Mouse (Mus musculus) adrenal gland, adult (tissue): ENCODE results near the gene Rab4b.

ENCODE experiments used
- DNase-seq, 2 experiments: peaks; one replicate each; pipeline ENCODE4 v3.0.0; 2022 to 2023; ENCODE audit warnings: low spot score in 1 of 2; ENCODE audit not compliant: inconsistent age in 2 of 2

Gene Rab4b

GRCm38 (mm10) chr7:27161744-27162143, 17.0 kb downstream of the Rab4b start:
- DNase-seq = peak; percentile 68 to 84

GRCm38 (mm10) chr7:27160921-27161320, 17.8 kb downstream of the Rab4b start:
- peak in 1 of 2 experiments; percentile 50 for DNase-seq

- peak; percentile 88 to 95 for DNase-seq
These were observed 18.8 kb downstream of the Rab4b start for GRCm38 (mm10) chr7:27159882-27160281.

- no peak for DNase-seq
These were observed 19.4 kb downstream of the Rab4b start for GRCm38 (mm10) chr7:27159256-27159655.

- peak in 1 of 2 experiments; percentile 28 for DNase-seq
These were observed 20.5 kb downstream of the Rab4b start for GRCm38 (mm10) chr7:27158171-27158570.

GRCm38 (mm10) chr7:27156005-27156404, 22.7 kb downstream of the Rab4b start:
- DNase-seq = peak in 1 of 2 experiments; percentile 17

GRCm38 (mm10) chr7:27153205-27153764, 25.4 kb downstream of the Rab4b start, which contains the start of gene Cyp2t4:
Gene Cyp2t4 (plus strand): TSS chr7:27153714.
- peak in 1 of 2 experiments; percentile 54 for DNase-seq

- DNase-seq = no peak
These were observed 42.2 kb downstream of the Rab4b start for GRCm38 (mm10) chr7:27136410-27136996.

- DNase-seq = no peak
These were observed 44.9 kb downstream of the Rab4b start for GRCm38 (mm10) chr7:27133757-27134156.

- peak in 1 of 2 experiments; percentile 61 for DNase-seq
These were observed 45.5 kb downstream of the Rab4b start for GRCm38 (mm10) chr7:27133156-27133555.

GRCm38 (mm10) chr7:27132588-27132987, 46.1 kb downstream of the Rab4b start:
- peak; percentile 45 to 84 for DNase-seq

GRCm38 (mm10) chr7:27131387-27131786, 47.3 kb downstream of the Rab4b start:
- no peak for DNase-seq

- DNase-seq = peak in 1 of 2 experiments; percentile 61
These were observed 48.0 kb downstream of the Rab4b start for GRCm38 (mm10) chr7:27130521-27131370.

GRCm38 (mm10) chr7:27129811-27130210, 48.9 kb downstream of the Rab4b start:
- no peak for DNase-seq

GRCm38 (mm10) chr7:27128946-27129345, 49.8 kb downstream of the Rab4b start:
- no peak for DNase-seq

- peak; percentile 43 to 80 for DNase-seq
These were observed 50.5 kb downstream of the Rab4b start for GRCm38 (mm10) chr7:27128162-27128561.

GRCm38 (mm10) chr7:27124969-27125368, 53.7 kb downstream of the Rab4b start:
- no peak for DNase-seq

- no peak for DNase-seq
These were observed 54.3 kb downstream of the Rab4b start for GRCm38 (mm10) chr7:27124305-27124832.

GRCm38 (mm10) chr7:27119676-27120075, 59.0 kb downstream of the Rab4b start, which contains the start of gene Cyp2f2:
Gene Cyp2f2 (plus strand): TSS chr7:27119909.
- peak; percentile 38 to 86 for DNase-seq
